Mouse (Mus musculus) midbrain, embryonic 10.5 days (tissue): ENCODE results near the gene Olfr921. TPM values are rescaled to one million over a fixed set of nuclear protein-coding genes. Genes with fewer than 3 reads are reported as not detected.

Experiments
- DNase-seq: peaks from one replicate; pipeline ENCODE4 v3.0.0-alpha.2; 2017; ENCODE audit warnings: low spot score
- H3K27ac ChIP-seq: fragments of 300-500 bp; sonication (generic); replicated peaks from 2 replicates; pipeline ENCODE4 v1.5.1; 2016; ENCODE audit warnings: mild to moderate bottlenecking
- H3K27me3 ChIP-seq: fragments of 300-500 bp; sonication (generic); 2 replicates; pipeline ENCODE4 v1.6.1; 2016; ENCODE audit warnings: low read depth, mild to moderate bottlenecking; ENCODE audit not compliant: poor library complexity, severe bottlenecking
- H3K36me3 ChIP-seq: fragments of 300-500 bp; sonication (generic); 2 replicates; pipeline ENCODE4 v1.6.1; 2016; ENCODE audit warnings: mild to moderate bottlenecking, moderate library complexity
- H3K4me1 ChIP-seq: fragments of 300-500 bp; sonication (generic); 2 replicates; pipeline ENCODE4 v1.6.1; 2016
- H3K4me3 ChIP-seq: fragments of 300-500 bp; sonication (generic); 2 replicates; pipeline ENCODE4 v1.5.1; 2016; ENCODE audit warnings: mild to moderate bottlenecking, moderate library complexity
- H3K9me3 ChIP-seq: fragments of 300-500 bp; sonication (generic); replicated peaks from 2 replicates; pipeline ENCODE4 v1.6.1; 2016; ENCODE audit warnings: mild to moderate bottlenecking
- WGBS: fragments of 180-500 bp; shearing (Covaris S2); methylation state at CpG from one replicate; pipeline ENCODE4 v1.1.7; 2016; 5-methylcytosine and 5-hydroxymethylcytosine counted together
- polyA plus RNA-seq: library from polyadenylated mRNA; unstranded; fragments of >200 nt; fragmentation: Nextera tagmentation; extraction: Ambion mirVana; gene quantifications from 2 replicates; pipeline ENCODE4 v1.2.1, GENCODE M21; 2016

Gene Olfr921
- polyA plus RNA-seq, result not detected in 2 replicates

DNA sequence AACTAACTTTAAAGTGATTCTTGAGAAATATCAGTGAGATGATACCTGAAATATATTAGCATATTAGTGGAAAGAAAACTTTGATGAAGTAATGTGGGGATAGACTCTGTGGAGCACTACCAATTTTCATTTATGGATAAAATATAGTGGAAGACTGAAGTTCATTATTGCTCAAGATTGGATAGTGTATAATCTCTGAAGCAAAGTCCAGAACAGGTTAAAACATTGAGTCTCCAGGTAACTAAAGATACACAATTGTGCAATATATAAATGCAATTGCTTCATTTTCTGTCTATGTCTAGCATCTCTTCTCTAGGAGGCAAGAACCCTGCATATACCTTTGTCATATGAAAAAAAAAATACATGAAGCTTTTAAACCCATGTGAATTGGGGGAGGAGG, at the start of gene Olfr921:
Olfr921 (plus strand) TSS at position 301 of the 400 bp plus-strand sequence.
- no peak for DNase-seq
- H3K27me3 ChIP-seq, result no peaks in the 10 kb centered on the region
- no peak within 1 kb of the TSS for H3K27ac ChIP-seq
- H3K9me3 ChIP-seq, result no peaks in the 10 kb centered on the region
- no peaks in the 10 kb centered on the region for H3K36me3 ChIP-seq
- H3K4me1 ChIP-seq, result no peaks in the 10 kb centered on the region
- no peak within 1 kb of the TSS for H3K4me3 ChIP-seq

- Histone ChIP-seq H3K4me1 (peaks cover 6% of the 10 kb centered on the region), H3K4me3 (no peak overlapping the region), H3K27me3 (no peaks in the 10 kb centered on the region), H3K9me3 (no peaks in the 10 kb centered on the region), H3K27ac (no peak overlapping the region), H3K36me3 (no peaks in the 10 kb centered on the region)
- DNase-seq, result no peak
- WGBS, result 92% methylated on average over 1 of the region's 1 CpGs
Measured at GRCm38 (mm10) chr9:38724044-38724443, 48.8 kb upstream of the Olfr921 start.

- WGBS, result 87% methylated on average over 3 of the region's 3 CpGs
- no peak for DNase-seq
- no peak overlapping the region for H3K27ac ChIP-seq
Measured at GRCm38 (mm10) chr9:38728218-38728617, 44.6 kb upstream of the Olfr921 start.

DNA sequence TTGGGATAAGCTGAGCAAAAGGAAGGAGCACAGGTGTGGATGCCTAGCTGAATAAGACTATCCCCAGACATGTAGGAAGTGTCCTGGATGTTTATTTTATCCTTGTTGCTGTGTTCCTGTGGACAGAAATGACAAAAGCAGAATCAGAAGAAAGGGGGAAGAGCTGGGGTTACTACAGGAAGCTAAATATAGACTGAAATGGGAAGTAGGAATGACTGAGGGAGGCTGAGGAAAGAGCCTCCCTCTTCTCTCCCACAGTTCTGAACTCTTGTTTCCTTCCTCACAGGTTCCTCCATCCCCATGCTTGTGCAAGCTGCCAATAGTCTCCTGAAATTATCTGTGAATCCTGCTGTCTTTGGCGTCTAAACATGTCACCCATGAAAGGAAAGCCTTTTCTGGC, 31.5 kb upstream of the Olfr921 start:
- DNase-seq, result no peak
- no peak overlapping the region for H3K4me3 ChIP-seq
- 81% methylated on average over 1 of the region's 1 CpGs for WGBS
- H3K27ac ChIP-seq, result no peak overlapping the region
- H3K36me3 ChIP-seq, result no peaks in the 10 kb centered on the region
- H3K27me3 ChIP-seq, result no peaks in the 10 kb centered on the region
- no peaks in the 10 kb centered on the region for H3K4me1 ChIP-seq
- no peaks in the 10 kb centered on the region for H3K9me3 ChIP-seq

More at GRCm38 (mm10) chr9:38728218-38728617, 44.6 kb upstream of the Olfr921 start:
- H3K27me3 ChIP-seq, result no peaks in the 10 kb centered on the region
- no peaks in the 10 kb centered on the region for H3K4me1 ChIP-seq
- no peaks in the 10 kb centered on the region for H3K36me3 ChIP-seq
- H3K4me3 ChIP-seq, result no peak overlapping the region
- no peaks in the 10 kb centered on the region for H3K9me3 ChIP-seq

DNA sequence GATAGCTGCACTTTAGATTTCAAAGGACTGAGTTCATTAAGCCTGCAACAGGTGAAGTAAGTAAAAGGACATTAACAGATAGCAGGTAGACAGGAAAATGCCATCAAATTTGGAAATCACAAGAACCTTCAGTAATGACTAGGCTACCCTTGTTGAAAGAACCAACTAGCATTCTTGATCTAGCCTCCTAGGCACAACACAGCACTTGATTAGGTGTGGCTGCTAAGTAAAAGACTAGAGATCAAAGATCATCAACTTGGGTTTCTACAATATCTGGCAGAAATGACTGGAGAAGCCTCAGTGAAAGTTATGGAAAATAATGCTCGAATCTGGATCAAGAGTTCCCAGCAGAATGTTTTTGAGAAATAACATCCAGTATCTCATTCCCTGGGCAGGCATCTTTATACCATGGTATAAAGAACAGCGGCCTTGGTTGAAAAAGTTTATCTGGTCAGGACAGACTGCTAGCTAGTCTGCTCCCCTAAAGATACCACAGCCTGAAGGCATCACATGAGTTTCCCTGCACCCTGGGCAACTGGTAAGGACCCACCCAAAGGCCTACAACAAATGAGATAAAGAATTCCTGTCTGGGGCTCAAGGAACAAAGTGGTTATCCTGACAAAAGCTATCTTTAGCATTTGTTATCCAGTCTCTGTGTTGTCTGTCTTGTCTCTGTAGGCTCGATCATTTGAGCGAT, 28.1 kb upstream of the Olfr921 start:
- H3K27me3 ChIP-seq, result no peaks in the 10 kb centered on the region
- no peaks in the 10 kb centered on the region for H3K36me3 ChIP-seq
- H3K4me3 ChIP-seq, result no peak overlapping the region
- H3K4me1 ChIP-seq, result no peaks in the 10 kb centered on the region
- no peaks in the 10 kb centered on the region for H3K9me3 ChIP-seq
- DNase-seq, result no peak
- H3K27ac ChIP-seq, result no peak overlapping the region
- 89% methylated on average over 4 of the region's 4 CpGs for WGBS

GRCm38 (mm10) chr9:38751999-38752398, 20.9 kb upstream of the Olfr921 start, which contains the start of gene Olfr920:
TSS of gene Olfr920 (plus strand) at chr9:38752299.
- 91% methylated on average over 1 of the region's 1 CpGs for WGBS

GRCm38 (mm10) chr9:38792689-38793088, 19.8 kb downstream of the Olfr921 start:
- no peak for DNase-seq
- 88% methylated on average over 2 of the region's 2 CpGs for WGBS

More at GRCm38 (mm10) chr9:38751999-38752398, 20.9 kb upstream of the Olfr921 start, which contains the start of gene Olfr920:
- Histone ChIP-seq H3K4me3 (no peak within 1 kb of the TSS), H3K9me3 (no peaks in the 10 kb centered on the region), H3K36me3 (no peaks in the 10 kb centered on the region), H3K4me1 (no peaks in the 10 kb centered on the region), H3K27ac (no peak within 1 kb of the TSS), H3K27me3 (no peaks in the 10 kb centered on the region)
- DNase-seq, result no peak

GRCm38 (mm10) chr9:38805696-38806095, 32.8 kb downstream of the Olfr921 start:
- H3K4me3 ChIP-seq, result no peak overlapping the region
- DNase-seq, result no peak
- H3K9me3 ChIP-seq, result no peaks in the 10 kb centered on the region
- no peaks in the 10 kb centered on the region for H3K27me3 ChIP-seq
- H3K27ac ChIP-seq, result no peak overlapping the region
- H3K36me3 ChIP-seq, result no peaks in the 10 kb centered on the region
- no peaks in the 10 kb centered on the region for H3K4me1 ChIP-seq

More at GRCm38 (mm10) chr9:38792689-38793088, 19.8 kb downstream of the Olfr921 start:
- H3K4me3 ChIP-seq, result no peak overlapping the region
- no peaks in the 10 kb centered on the region for H3K9me3 ChIP-seq
- no peaks in the 10 kb centered on the region for H3K36me3 ChIP-seq
- H3K4me1 ChIP-seq, result no peaks in the 10 kb centered on the region
- H3K27ac ChIP-seq, result no peak overlapping the region
- no peaks in the 10 kb centered on the region for H3K27me3 ChIP-seq

GRCm38 (mm10) chr9:38814314-38814713, 41.4 kb downstream of the Olfr921 start, which contains the start of gene Olfr922:
TSS of gene Olfr922 (plus strand) at chr9:38814614.
- WGBS, result 86% methylated on average over 2 of the region's 2 CpGs
- Histone ChIP-seq H3K27ac (no peak within 1 kb of the TSS), H3K27me3 (no peaks in the 10 kb centered on the region), H3K4me3 (no peak within 1 kb of the TSS), H3K9me3 (no peaks in the 10 kb centered on the region), H3K4me1 (no peaks in the 10 kb centered on the region), H3K36me3 (no peaks in the 10 kb centered on the region)
- no peak for DNase-seq

DNA sequence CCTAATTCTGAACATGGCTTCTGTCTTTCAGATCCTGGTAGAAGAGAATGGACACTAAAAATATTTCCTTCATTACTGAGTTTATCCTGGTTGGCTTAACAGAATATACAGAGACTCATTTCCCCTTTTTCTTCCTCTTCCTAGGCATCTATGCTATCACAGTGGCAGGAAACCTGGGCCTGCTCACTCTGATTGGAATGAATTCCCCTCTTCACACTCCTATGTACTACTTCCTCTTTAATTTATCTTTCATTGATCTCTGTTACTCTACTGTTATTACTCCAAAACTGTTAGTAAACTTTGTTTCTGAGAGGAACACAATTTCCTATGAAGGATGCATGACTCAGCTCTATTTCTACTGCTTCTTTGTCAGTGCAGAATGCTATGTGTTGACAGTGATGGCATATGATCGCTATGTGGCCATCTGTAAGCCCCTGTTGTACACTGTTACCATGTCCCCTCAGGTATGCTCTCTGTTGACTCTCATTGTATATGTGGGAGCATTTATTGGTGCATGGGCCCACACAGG, 42.7 kb downstream of the Olfr921 start:
- DNase-seq, result no peak
- no peaks in the 10 kb centered on the region for H3K4me1 ChIP-seq
- H3K27me3 ChIP-seq, result no peaks in the 10 kb centered on the region
- no peak overlapping the region for H3K4me3 ChIP-seq
- 83% methylated on average over 1 of the region's 1 CpGs for WGBS
- no peak overlapping the region for H3K27ac ChIP-seq
- H3K36me3 ChIP-seq, result no peaks in the 10 kb centered on the region
- H3K9me3 ChIP-seq, result no peaks in the 10 kb centered on the region

- WGBS, result 85% methylated on average over 1 of the region's 1 CpGs
- H3K27me3 ChIP-seq, result no peaks in the 10 kb centered on the region
- no peaks in the 10 kb centered on the region for H3K36me3 ChIP-seq
- H3K9me3 ChIP-seq, result no peaks in the 10 kb centered on the region
- H3K4me3 ChIP-seq, result no peak within 1 kb of the TSS
- H3K4me1 ChIP-seq, result no peaks in the 10 kb centered on the region
- no peak for DNase-seq
- H3K27ac ChIP-seq, result no peak within 1 kb of the TSS
Measured at GRCm38 (mm10) chr9:38826245-38826644, 53.4 kb downstream of the Olfr921 start, which contains the start of gene Olfr923. TSS of gene Olfr923 (plus strand) at chr9:38826545.
